Mouse (Mus musculus): ENCODE measurements around the gene Hbs1l. TPM values are rescaled to one million over a fixed set of nuclear protein-coding genes. Genes with fewer than 3 reads are reported as not detected.
"Not testable (repeated sequence)": the region's sequence is repeated elsewhere in the genome, so short reads cannot be mapped to it uniquely, and the experiment has no call there.

Hbs1l gene
- polyA plus RNA-seq, 1 experiment from 2014 or later = 92.5 TPM

DNA sequence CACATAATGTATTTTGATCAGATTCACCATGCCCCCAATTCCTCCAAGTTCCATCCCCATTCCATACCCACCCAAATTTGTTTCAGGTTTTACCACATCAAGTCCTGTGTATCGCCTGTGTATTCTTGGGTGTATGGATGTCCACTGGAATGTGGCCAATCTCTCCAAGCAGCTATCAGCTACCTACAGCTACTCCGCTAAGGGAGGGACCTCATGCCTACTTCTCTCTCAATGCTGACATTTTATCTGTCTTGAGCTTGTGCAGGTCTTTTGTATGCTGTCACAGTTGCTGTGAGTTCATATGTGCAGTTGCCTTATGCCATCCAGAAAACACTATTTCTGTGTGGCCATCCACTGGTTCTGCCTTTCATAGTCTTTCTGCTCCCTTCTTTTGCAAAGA lies 97.6 kb downstream of the Hbs1l start:
- Histone ChIP-seq H3K36me3 (ENCODE audit: insufficient read depth) (no peaks in the 10 kb centered on the region), H3K4me2 (no peak overlapping the region), H3K4me1 (ENCODE audit: insufficient read depth) (no peaks in the 10 kb centered on the region), H3K9ac (no peak overlapping the region), H3K27ac (ENCODE audit: low read depth) (no peak overlapping the region), H3K9me3 (ENCODE audit: low read depth, low read length) (no peaks in the 10 kb centered on the region), H3K4me3 (ENCODE audit: low read depth, low read length) (no peak overlapping the region), H3K27me3 (ENCODE audit: insufficient read depth, low read length) (no peaks in the 10 kb centered on the region)
- TF ChIP-seq CTCF (IDR thresholded peaks at IDR 0.05; ENCODE audit: low read depth) = no peak
- DNase-seq = no peak
- 83% methylated on average over 2 of the region's 2 CpGs for WGBS
- ATAC-seq (ENCODE audit: insufficient read depth) = no peak

DNA sequence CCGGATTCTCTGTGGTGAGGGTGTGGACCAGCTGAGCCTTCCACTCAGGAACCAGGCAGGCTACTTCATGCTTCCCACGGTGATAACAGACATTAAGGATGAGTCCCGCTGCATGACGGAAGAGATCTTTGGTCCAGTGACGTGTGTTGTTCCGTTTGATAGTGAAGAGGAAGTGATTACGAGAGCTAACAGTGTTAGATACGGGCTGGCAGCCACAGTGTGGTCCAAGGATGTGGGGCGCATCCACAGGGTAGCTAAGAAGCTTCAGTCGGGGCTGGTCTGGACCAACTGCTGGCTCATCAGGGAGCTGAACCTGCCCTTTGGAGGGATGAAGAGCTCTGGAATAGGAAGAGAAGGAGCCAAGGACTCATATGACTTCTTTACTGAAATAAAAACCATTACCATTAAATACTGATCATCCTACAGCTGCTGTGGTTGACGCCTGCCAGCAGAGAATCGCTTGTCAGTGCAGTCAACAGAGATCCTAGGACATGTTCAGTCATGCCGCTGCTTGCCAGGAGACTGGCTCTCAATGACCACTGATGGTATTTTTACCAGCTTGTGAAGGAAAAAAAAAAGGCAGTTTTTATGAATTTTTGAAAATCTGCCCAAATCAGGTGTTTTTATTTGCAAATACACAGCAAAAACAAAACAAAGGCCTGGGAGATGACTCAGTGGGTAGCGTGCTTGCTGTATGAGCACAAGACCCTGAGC lies 99.8 kb downstream of the Hbs1l start:
- H3K4me3 ChIP-seq (ENCODE audit: low read depth, low read length) = no peak overlapping the region
- no peaks in the 10 kb centered on the region for H3K9me3 ChIP-seq (ENCODE audit: low read depth, low read length)
- H3K4me2 ChIP-seq = no peak overlapping the region
- DNase-seq (no peak), ATAC-seq (ENCODE audit: insufficient read depth) (no peak)
- no peak for TF ChIP-seq CTCF (IDR thresholded peaks at IDR 0.05; ENCODE audit: low read depth)
- no peaks in the 10 kb centered on the region for H3K27me3 ChIP-seq (ENCODE audit: insufficient read depth, low read length)
- no peak overlapping the region for H3K9ac ChIP-seq
- H3K4me1 ChIP-seq (ENCODE audit: insufficient read depth) = no peaks in the 10 kb centered on the region
- H3K36me3 ChIP-seq (ENCODE audit: insufficient read depth) = no peaks in the 10 kb centered on the region
- H3K27ac ChIP-seq (ENCODE audit: low read depth) = no peak overlapping the region
- 68% methylated on average over 14 of the region's 14 CpGs for WGBS

DNA sequence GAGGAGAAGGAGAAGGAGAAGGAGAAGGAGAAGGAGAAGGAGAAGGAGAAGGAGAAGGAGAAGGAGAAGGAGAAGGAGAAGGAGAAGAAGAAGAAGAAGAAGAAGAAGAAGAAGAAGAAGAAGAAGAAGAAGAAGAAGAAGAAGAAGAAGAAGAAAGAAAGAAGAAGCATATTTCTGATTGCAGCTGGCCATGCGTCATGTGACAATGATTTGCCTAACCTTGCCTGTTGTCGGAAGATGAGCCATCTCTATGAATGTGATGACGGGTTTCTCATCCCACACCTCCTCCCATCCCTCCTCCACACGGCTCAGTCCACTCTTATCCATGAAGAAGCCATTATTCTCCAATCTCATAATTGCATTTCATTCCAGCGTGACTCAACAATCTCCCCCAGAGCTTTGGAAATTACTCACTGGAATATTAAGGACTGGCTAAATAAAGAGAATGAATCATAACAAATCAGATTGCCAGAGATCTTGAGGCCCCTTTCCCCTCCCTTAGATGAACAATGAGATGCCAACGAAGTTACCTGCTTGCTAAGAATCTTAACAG lies 103.2 kb downstream of the Hbs1l start:
- H3K36me3 ChIP-seq (ENCODE audit: insufficient read depth); H3K9me3 ChIP-seq (ENCODE audit: low read depth, low read length); H3K4me1 ChIP-seq (ENCODE audit: insufficient read depth); DNase-seq; H3K27ac ChIP-seq (ENCODE audit: low read depth); H3K4me2 ChIP-seq; H3K9ac ChIP-seq; ATAC-seq (ENCODE audit: insufficient read depth); H3K27me3 ChIP-seq (ENCODE audit: insufficient read depth, low read length); H3K4me3 ChIP-seq (ENCODE audit: low read depth, low read length): not testable (repeated sequence)
- WGBS = 53% methylated on average over 6 of the region's 6 CpGs

DNA sequence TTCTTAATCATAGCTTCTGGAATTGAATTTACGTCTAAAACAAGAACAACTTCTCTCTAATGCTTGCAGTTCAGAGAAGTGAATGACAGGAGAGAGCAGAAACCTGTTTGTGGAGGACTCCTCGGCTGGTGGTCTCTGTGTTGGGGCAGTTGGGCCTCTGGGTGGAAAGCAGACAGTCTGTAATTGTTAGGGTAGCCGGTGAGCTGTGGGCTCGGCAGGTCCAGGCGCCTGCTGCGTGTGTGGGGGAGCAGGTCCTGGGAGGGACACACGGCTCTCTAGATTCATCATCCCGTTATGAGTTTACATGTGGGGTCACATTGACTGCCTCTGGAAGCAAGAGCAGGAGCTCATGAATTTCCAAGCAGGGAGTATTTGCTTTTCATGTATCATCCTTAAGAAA lies 103.8 kb downstream of the Hbs1l start:
- no peaks in the 10 kb centered on the region for H3K9me3 ChIP-seq (ENCODE audit: low read depth, low read length)
- H3K27ac ChIP-seq (ENCODE audit: low read depth) = no peak overlapping the region
- H3K4me1 ChIP-seq (ENCODE audit: insufficient read depth) = no peaks in the 10 kb centered on the region
- no peak overlapping the region for H3K9ac ChIP-seq
- no peak for TF ChIP-seq CTCF (IDR thresholded peaks at IDR 0.05; ENCODE audit: low read depth)
- ATAC-seq (ENCODE audit: insufficient read depth) (no peak), DNase-seq (no peak)
- H3K36me3 ChIP-seq (ENCODE audit: insufficient read depth) = no peaks in the 10 kb centered on the region
- H3K4me3 ChIP-seq (ENCODE audit: low read depth, low read length) = no peak overlapping the region
- 43% methylated on average over 8 of the region's 8 CpGs for WGBS
- no peaks in the 10 kb centered on the region for H3K27me3 ChIP-seq (ENCODE audit: insufficient read depth, low read length)
- H3K4me2 ChIP-seq = no peak overlapping the region

DNA sequence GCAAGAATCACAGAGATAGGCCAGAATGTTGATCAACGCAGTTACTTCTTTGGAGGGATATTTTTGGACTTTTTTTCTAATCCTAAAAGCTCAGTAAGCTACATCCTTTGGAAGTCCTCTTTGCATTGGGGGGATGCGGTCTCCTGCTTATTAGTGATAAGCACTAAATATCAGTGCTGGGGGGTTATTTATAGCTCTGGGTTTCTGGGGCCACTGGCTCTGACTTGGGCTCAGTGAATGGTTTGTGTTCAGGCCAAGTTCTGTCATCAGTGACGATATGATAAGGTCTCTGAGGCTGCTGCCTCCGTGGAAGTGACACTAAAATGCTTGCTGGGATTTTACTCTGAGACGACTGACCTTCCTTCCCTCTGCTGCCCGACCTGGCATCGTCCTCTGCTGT lies 104.3 kb downstream of the Hbs1l start:
- no peak for DNase-seq
- TF ChIP-seq CTCF (IDR thresholded peaks at IDR 0.05; ENCODE audit: low read depth) = no peak
- ATAC-seq (ENCODE audit: insufficient read depth) = no peak
- Histone ChIP-seq H3K36me3 (ENCODE audit: insufficient read depth) (no peaks in the 10 kb centered on the region), H3K4me1 (ENCODE audit: insufficient read depth) (no peaks in the 10 kb centered on the region), H3K4me3 (ENCODE audit: low read depth, low read length) (no peak overlapping the region), H3K4me2 (no peak overlapping the region), H3K27me3 (ENCODE audit: insufficient read depth, low read length) (no peaks in the 10 kb centered on the region), H3K9me3 (ENCODE audit: low read depth, low read length) (no peaks in the 10 kb centered on the region), H3K9ac (no peak overlapping the region), H3K27ac (ENCODE audit: low read depth) (no peak overlapping the region)
- WGBS = 40% methylated on average over 7 of the region's 7 CpGs

DNA sequence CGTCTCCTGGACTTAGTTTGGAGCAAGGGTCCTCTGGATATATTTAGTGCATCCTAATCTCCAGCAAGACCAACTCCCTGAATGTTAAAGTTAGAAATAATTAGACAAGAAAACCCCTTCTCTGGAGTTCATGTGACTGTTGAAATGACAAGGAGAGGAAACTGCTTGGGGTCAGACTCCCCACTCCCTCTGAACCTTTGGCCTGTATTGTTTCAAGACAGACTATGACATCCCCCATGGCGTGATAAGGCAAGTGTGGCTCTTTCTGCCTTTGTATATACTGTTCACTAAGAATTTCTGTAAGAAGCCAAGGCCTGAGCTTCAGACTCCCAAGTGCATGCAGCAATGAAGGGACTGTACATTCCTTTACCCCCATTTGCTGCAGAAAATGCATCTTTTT lies 104.7 kb downstream of the Hbs1l start:
- no peak overlapping the region for H3K27ac ChIP-seq (ENCODE audit: low read depth)
- no peak for TF ChIP-seq CTCF (IDR thresholded peaks at IDR 0.05; ENCODE audit: low read depth)
- no peak overlapping the region for H3K9ac ChIP-seq
- no peak for ATAC-seq (ENCODE audit: insufficient read depth)
- no peaks in the 10 kb centered on the region for H3K9me3 ChIP-seq (ENCODE audit: low read depth, low read length)
- H3K27me3 ChIP-seq (ENCODE audit: insufficient read depth, low read length) = no peaks in the 10 kb centered on the region
- DNase-seq = no peak
- no peak overlapping the region for H3K4me2 ChIP-seq
- H3K4me1 ChIP-seq (ENCODE audit: insufficient read depth) = no peaks in the 10 kb centered on the region
- H3K36me3 ChIP-seq (ENCODE audit: insufficient read depth) = no peaks in the 10 kb centered on the region
- H3K4me3 ChIP-seq (ENCODE audit: low read depth, low read length) = no peak overlapping the region
- WGBS = 38% methylated on average over 2 of the region's 2 CpGs

DNA sequence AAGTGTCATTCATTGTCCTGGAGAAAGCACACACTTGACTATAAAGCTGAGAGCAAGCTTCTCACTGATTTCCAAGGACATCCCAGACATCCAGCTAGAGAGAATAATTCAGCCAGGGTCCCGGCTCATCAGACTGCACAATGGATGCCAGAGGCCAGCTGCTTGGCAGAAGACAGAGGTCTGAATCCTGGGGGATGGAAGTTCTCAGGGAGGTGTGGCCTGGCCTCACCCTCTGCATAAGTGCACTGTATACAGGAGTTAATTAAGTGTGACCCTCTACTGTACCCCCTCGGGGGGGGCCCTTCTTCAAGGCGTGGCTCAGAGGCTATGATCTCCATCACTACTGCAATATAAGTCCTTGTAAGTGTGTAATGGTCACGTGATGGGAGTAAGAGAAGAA lies 105.5 kb downstream of the Hbs1l start:
- Histone ChIP-seq H3K4me3 (ENCODE audit: low read depth, low read length) (no peak overlapping the region), H3K4me1 (ENCODE audit: insufficient read depth) (no peaks in the 10 kb centered on the region), H3K36me3 (ENCODE audit: insufficient read depth) (no peaks in the 10 kb centered on the region), H3K9ac (no peak overlapping the region), H3K9me3 (ENCODE audit: low read depth, low read length) (no peaks in the 10 kb centered on the region), H3K4me2 (no peak overlapping the region), H3K27me3 (ENCODE audit: insufficient read depth, low read length) (no peaks in the 10 kb centered on the region), H3K27ac (ENCODE audit: low read depth) (no peak overlapping the region)
- no peak for ATAC-seq (ENCODE audit: insufficient read depth)
- WGBS = 47% methylated on average over 4 of the region's 4 CpGs
- TF ChIP-seq CTCF (IDR thresholded peaks at IDR 0.05; ENCODE audit: low read depth) = no peak
- DNase-seq = no peak

Data from lung, embryonic 14.5 days (tissue).